Mouse (Mus musculus) CD4-positive, CD25-positive, alpha-beta regulatory T cell, adult 4 months (primary cell): ENCODE results near the gene Smyd4. TPM values are rescaled to one million over a fixed set of nuclear protein-coding genes. Genes with fewer than 3 reads are reported as not detected.
"Not testable (repeated sequence)": the region's sequence is repeated elsewhere in the genome, so short reads cannot be mapped to it uniquely, and the experiment has no call there.

Experiments
- ATAC-seq: one replicate; pipeline ENCODE4 v1.8.0; 2017
- polyA plus RNA-seq, 2 experiments: library from polyadenylated mRNA; unstranded; fragments of 100-300 nt; shearing (Covaris generic); gene quantifications; one replicate each; pipeline ENCODE4 v1.2.1; 2017

Smyd4 gene
- polyA plus RNA-seq, 2 experiments from 2014 or later = 21.2 to 31.7 TPM

DNA sequence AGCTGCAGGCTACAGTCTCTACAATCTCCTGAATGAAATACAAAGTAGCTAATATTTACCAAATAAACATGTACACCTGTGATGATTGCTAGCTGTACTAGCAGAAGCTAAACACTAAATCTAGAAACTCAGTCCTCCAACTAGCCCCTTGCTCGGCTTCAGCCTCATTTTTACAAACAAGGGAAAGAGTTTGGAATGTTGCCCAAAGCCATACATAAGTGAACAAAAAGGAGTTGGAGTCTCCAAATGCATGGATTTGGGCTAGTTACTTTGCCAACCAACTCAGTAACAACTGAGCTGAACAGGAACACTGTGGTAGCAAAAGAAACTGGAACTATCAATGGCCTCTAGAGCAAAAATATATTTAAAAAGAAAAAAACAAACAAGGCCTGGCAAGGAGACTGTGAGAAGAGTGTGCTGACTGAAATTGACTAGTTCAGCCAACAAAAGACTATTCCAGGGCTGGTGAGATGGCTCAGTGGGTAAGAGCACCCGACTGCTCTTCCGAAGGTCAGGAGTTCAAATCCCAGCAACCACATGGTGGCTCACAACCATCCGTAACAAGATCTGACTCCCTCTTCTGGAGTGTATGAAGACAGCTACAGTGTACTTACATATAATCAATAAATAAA, 1.6 kb upstream of the Smyd4 start:
- ATAC-seq = no peak

DNA sequence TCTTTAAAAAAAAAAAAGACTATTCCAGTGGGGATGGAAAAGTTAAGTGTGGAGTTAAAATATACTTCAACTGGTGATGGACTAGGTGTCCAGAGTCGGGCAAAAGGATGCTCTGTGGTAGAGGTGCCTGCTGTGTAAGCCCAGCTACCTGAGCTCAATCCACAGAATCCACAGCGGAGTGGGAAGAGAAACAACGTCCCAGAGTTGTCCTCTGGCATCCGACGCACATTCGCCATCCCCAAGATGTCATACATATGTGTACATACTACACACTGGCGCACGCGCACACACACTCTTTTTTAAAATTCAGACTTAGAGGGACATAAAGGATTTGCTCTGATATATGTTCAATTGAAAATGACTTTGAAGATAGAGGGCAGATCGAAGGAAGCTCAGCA, 1.0 kb upstream of the Smyd4 start:
- ATAC-seq = no peak

- ATAC-seq = no peak
Observed at GRCm38 (mm10) chr11:75347596-75347995, 637 bp upstream of the Smyd4 start.

- no peak for ATAC-seq
Observed at GRCm38 (mm10) chr11:75348890-75349261, 643 bp downstream of the Smyd4 start.

DNA sequence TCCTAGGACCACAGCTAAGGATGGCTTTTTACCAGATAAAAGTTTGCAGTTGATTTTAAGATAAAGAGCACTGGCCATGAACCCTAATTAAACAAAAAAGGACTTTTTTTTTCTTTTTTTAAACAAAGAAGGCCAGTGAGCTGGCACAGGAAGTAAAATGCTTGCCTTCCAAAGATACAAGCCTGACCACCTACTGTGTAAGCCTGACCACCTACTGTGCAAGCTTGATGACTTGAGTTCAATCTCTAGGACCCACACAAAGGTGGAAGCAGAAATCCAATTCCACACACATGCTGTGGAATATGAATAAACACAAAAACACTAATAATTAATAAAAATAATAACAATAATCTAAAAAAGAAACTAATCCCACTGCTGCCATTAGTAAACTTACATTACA, 3.0 kb downstream of the Smyd4 start:
- no peak for ATAC-seq

GRCm38 (mm10) chr11:75355475-75355874, 7.2 kb downstream of the Smyd4 start:
- no peak for ATAC-seq

DNA sequence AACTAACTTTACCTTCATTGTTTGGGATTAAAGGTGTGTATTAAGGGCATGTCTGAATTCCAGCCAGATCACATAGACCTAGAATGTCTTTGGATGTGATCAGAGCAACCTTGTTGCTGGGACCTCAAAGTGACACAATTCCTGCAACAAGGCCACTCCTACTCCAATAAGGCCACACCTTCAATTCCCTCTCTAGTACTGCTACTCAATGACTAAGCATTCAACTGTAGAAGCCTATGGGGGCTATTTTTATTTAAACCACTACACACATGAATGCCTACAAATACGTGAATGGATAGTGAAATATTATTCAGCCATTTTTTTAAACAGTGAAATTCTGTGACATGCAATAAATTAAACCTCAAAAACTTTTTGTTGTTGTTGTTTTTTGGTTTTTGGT, 28.9 kb downstream of the Smyd4 start:
- ATAC-seq = no peak

DNA sequence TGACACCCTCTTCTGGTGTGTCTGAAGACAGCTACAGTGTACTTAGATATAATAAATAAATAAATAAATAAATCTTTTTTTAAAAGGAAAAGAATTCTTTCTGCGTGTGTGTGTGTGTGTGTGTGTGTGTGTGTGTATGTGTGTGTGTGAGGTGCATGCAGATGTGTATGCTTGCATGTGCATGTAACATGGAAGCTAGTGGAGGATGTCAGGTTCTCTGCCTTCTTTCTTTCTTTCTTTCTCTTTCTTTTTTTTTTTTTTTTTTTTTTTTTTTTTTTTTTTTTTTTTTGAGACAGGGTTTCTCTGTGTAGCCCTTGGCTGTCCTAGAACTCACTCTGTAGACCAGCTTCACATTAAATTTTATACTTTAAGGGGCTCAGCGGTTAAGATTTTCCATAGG, 30.6 kb downstream of the Smyd4 start:
- not testable (repeated sequence) for ATAC-seq

DNA sequence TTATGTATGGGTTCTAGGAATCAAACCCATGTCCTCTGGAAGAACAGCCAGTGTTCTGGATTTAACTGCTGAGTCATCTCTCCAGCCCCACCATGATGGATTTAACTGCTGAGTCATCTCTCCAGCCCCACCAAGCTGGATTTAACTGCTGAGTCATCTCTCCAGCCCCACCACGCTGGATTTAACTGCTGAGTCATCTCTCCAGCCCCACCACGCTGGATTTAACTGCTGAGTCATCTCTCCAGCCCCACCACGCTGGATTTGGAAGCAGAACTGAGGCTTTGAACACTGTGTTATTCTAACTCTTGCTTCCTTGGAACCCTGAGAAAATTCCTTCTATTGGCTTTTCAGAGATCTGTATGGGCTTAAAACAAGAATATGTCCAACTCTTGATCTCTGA, 35.3 kb downstream of the Smyd4 start:
- not testable (repeated sequence) for ATAC-seq

GRCm38 (mm10) chr11:75395611-75396010, 47.4 kb downstream of the Smyd4 start:
- ATAC-seq = no peak

GRCm38 (mm10) chr11:75397452-75397851, 49.2 kb downstream of the Smyd4 start:
- ATAC-seq = no peak

- ATAC-seq = no peak
Observed at GRCm38 (mm10) chr11:75399411-75399841, 51.2 kb downstream of the Smyd4 start.

DNA sequence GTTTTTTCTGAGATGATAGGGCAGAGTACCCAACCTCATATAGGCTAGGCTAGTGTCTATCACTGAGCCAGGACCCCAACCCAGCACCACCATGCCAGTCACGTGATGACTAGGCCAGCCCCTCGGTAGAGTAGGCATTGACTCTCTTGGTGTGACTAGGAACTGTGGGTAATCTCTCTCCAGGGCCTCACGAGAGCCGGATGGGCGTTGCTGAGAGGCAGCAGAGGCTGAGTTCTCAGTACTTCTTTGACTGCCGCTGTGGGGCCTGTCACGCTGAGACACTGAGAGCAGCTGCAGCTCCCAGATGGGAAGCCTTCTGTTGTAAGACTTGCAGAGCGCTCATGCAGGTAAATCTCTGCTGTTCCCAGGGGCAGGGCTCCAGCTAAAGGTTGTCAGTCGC, 51.9 kb downstream of the Smyd4 start:
- ATAC-seq = no peak

- ATAC-seq = peak; percentile 56
Observed at GRCm38 (mm10) chr11:75402271-75402690, 54.0 kb downstream of the Smyd4 start.

DNA sequence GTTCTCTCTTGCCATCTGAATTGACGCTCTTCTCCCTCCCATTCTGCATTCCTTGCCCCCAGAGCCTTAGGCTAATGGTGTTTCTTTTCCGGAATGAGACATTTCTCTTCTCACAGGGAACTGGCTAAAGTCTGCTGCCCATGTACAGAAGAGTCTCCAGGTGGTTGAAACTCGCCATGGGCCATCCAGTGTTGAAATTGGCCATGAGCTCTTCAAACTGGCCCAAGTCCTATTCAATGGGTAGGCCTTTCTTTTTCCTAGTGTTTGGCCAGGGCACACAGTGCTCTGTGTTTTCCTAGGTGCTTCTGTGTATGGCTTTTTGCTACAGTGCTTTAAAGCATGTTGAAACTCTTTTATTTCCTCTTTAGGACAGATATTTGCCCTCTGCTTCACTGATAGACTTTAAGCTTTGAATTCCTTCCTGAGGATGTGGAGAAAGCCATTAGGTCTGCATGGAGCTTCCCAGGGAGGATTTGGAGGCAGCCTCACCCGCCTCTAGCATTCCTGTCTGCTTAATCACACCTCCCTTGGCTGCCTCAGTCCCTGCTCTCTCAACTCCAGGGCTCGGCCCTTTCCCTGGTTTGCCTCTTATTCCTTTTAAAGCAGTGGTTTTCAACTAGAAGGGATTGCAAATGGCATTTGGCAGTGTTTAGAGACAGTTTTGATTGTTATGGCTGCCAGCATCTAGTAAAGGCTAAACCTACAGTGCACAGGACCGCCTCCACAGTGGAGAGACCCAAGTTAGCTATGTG, 55.2 kb downstream of the Smyd4 start:
- no peak for ATAC-seq

DNA sequence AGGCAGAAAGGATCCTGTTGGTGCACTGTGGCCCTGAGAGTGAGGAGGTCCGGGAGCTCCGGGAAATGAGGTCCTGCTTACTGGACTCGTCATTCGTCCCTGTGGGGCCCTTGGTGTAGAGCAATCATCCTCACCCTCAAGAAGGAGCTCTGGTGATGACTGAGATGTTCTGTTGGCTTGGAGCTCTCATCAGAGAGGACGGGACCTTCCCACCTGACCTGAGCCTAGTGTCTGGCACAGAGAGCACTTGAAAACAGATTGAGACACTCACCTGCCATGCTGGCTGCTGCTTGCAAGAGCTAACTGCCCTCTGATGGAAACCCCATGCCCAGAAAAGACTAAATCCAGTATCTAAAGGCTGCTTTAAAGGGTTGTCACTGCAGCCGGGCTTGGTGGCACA, 56.6 kb downstream of the Smyd4 start:
- no peak for ATAC-seq

- no peak for ATAC-seq
Observed at GRCm38 (mm10) chr11:75406104-75406503, 57.9 kb downstream of the Smyd4 start.

DNA sequence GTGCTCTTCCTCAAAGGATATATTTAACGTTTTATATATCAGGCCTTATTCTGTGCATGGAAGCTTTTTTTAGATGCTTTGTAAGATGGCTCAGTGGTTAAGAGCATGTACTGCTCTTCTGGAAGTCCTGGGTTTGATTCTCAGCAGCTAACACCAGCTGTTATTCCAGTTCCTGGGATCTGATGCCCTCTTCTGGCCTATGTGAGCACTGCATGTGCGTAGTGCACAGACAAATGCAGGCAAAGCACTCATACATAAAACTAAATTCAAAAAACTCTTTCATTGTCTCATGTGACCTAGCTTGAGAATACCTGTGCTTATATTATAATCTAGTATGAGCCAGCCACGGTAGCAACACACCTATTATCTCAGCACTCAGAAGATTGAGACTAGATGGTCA, 58.6 kb downstream of the Smyd4 start:
- ATAC-seq = no peak

- peak; percentile 61 for ATAC-seq
Observed at GRCm38 (mm10) chr11:75409679-75410575, 61.7 kb downstream of the Smyd4 start.

DNA sequence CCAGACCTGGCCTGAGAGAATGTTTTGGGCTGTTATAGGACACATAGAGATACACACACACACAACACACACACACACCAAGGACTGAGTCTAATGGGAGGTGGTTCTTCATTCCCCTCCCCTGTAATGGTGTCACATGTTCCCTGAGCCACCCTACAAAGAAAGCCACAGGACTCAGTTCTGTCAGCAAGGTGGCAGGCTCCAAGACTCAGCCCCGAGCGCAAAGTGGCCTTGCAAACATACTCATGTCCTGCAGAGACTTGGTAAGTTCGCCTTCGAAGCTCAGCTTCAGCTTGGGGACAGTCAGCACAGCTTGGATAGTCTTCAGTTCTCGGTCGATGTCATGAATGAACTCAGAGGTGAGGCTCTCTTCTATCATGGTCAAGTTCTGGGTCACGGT, 62.4 kb downstream of the Smyd4 start:
- ATAC-seq = no peak

- peak; percentile 45 for ATAC-seq
Observed at GRCm38 (mm10) chr11:75415096-75415495, 66.9 kb downstream of the Smyd4 start.

- no peak for ATAC-seq
Observed at GRCm38 (mm10) chr11:75415994-75416393, 67.8 kb downstream of the Smyd4 start.

DNA sequence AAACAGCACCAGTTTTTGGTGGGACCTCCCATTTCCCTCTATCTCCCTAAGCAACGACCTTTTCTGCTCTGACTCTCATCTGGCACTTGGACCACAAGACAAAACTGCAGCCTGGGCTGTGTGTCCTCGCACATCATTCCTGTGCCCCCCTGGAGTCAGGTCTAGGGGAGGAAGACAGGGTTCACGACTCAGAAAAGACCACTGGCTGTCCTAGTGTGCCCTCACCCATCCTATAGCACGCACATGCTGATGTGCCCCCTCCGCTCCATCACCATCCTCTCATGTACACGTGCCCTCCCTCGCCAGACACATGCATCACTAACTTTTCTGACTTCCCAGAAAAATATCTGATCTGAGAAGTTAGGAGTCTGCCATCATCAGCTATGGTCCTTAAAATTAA, 71.8 kb downstream of the Smyd4 start:
- ATAC-seq = no peak
